Mouse (Mus musculus): ENCODE measurements around the gene Rnf11. TPM values are rescaled to one million over a fixed set of nuclear protein-coding genes. Genes with fewer than 3 reads are reported as not detected.

Gene Rnf11
- polyA plus RNA-seq, 1 experiment: 27.2 TPM

DNA sequence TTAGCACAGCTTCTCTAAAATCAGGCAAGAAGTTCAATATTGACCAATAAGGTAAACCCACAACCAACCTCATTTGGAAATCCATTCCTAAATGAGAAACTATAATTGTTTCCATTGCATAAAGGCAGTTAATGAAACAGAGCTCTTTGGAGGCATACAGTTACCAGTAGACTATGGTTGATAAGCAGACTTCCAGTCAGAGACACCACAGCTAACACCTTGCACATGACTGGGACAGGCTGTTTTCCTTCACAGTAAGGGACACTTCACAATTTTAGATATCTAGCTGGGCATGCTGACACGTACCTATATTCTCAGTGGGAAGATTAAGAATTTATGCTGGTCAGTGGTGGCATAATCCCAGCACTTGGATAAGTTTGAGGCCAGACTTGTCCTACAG is 38.6 kb downstream of the Rnf11 start:
- H3K27ac ChIP-seq (ENCODE audit: insufficient read depth, low read length): no peak overlapping the region
- H3K4me1 ChIP-seq (ENCODE audit: control insufficient read depth, insufficient read depth, insufficient read length): no peaks in the 10 kb centered on the region
- DNase-seq (ENCODE audit: low read depth in 1 of 2, low spot score in 2 of 2): no peak
- no peaks in the 10 kb centered on the region for H3K36me3 ChIP-seq (ENCODE audit: control insufficient read depth, insufficient read depth, low read length)
- H3K27me3 ChIP-seq (ENCODE audit: control insufficient read depth, insufficient read depth, low read length): no peaks in the 10 kb centered on the region
- no peak overlapping the region for H3K4me3 ChIP-seq (ENCODE audit: extremely low read depth, insufficient read depth, insufficient read length)
- WGBS: 85% methylated on average over 1 of the region's 1 CpGs
- TF ChIP-seq CTCF (IDR thresholded peaks at IDR 0.05; ENCODE audit: extremely low read depth, insufficient read depth, insufficient read length, insufficient replicate concordance) (no peak), POLR2A (IDR thresholded peaks at IDR 0.05; ENCODE audit: low read depth, low read length) (no peak)

DNA sequence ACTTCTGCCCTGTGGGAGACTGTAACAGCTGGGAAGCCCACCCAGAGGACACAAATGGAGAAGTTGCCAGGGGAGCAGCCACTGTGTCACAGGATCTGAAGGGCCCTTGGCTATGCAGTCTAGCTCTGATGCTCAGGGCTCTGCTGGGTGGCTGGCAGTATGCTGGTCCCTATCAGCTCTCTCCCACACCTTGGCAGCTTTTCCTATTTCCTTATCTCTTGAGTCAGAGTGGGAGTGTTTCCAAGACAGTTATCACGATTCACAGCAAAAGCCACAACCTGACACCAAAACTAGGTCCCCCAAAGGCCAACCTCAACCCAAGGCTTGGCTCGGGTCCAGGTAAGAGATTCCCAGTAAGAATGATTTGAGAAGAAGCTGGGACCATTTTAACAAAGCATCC is 39.1 kb downstream of the Rnf11 start:
- Histone ChIP-seq H3K4me3 (ENCODE audit: extremely low read depth, insufficient read depth, insufficient read length) (no peak overlapping the region), H3K27me3 (ENCODE audit: control insufficient read depth, insufficient read depth, low read length) (no peaks in the 10 kb centered on the region), H3K36me3 (ENCODE audit: control insufficient read depth, insufficient read depth, low read length) (no peaks in the 10 kb centered on the region), H3K27ac (ENCODE audit: insufficient read depth, low read length) (no peak overlapping the region), H3K4me1 (ENCODE audit: control insufficient read depth, insufficient read depth, insufficient read length) (no peaks in the 10 kb centered on the region)
- DNase-seq (ENCODE audit: low read depth in 1 of 2, low spot score in 2 of 2): no peak
- 62% methylated on average over 2 of the region's 2 CpGs for WGBS
- TF ChIP-seq POLR2A (IDR thresholded peaks at IDR 0.05; ENCODE audit: low read depth, low read length) (no peak), CTCF (IDR thresholded peaks at IDR 0.05; ENCODE audit: extremely low read depth, insufficient read depth, insufficient read length, insufficient replicate concordance) (no peak)

DNA sequence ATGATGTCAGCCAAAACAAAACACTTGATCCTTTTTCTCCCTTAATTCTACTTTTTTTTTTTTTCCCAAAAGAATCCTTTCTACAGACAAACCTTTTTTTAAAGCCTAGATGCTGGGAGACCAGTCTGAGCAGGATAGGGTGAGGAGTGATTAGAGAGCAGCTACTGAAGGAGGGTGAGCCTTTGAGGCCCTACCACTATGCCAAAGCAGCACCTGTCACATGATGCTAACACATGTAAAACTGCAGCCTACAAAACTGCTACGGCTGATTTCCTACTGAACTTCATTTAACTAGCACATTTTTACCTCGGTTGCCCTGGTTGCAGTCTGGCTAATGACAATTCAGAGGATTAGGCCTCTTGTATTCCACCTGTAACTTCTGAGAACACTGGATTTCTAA is 39.6 kb downstream of the Rnf11 start:
- H3K4me3 ChIP-seq (ENCODE audit: extremely low read depth, insufficient read depth, insufficient read length): no peak overlapping the region
- no peak for DNase-seq (ENCODE audit: low read depth in 1 of 2, low spot score in 2 of 2)
- H3K27ac ChIP-seq (ENCODE audit: insufficient read depth, low read length): no peak overlapping the region
- H3K27me3 ChIP-seq (ENCODE audit: control insufficient read depth, insufficient read depth, low read length): no peaks in the 10 kb centered on the region
- TF ChIP-seq POLR2A (IDR thresholded peaks at IDR 0.05; ENCODE audit: low read depth, low read length): no peak
- no peak for TF ChIP-seq CTCF (IDR thresholded peaks at IDR 0.05; ENCODE audit: extremely low read depth, insufficient read depth, insufficient read length, insufficient replicate concordance)
- H3K4me1 ChIP-seq (ENCODE audit: control insufficient read depth, insufficient read depth, insufficient read length): no peaks in the 10 kb centered on the region
- WGBS: 75% methylated on average over 2 of the region's 2 CpGs
- H3K36me3 ChIP-seq (ENCODE audit: control insufficient read depth, insufficient read depth, low read length): no peaks in the 10 kb centered on the region

DNA sequence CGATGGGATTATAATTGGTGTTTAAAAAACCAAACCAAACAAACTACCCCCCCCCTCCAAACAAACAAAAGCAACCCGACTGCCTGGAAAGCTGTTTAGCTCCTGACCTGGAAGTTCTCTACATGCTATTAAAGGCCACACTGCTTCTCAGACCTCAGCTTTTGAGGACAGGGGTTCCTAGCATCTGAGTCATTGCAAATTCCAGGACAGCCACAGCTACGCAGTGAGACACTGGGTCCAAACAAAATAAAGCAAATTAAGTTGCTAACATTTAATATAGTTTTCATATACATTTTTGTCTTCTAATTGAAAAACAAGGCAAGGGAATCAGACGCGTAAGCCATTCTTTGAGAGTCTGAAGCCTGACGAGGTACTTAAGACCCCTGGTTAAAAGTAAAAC is 40.1 kb downstream of the Rnf11 start:
- DNase-seq (ENCODE audit: low read depth in 1 of 2, low spot score in 2 of 2): no peak
- no peak for TF ChIP-seq POLR2A (IDR thresholded peaks at IDR 0.05; ENCODE audit: low read depth, low read length)
- no peak for TF ChIP-seq CTCF (IDR thresholded peaks at IDR 0.05; ENCODE audit: extremely low read depth, insufficient read depth, insufficient read length, insufficient replicate concordance)
- Histone ChIP-seq H3K4me3 (ENCODE audit: extremely low read depth, insufficient read depth, insufficient read length) (no peak overlapping the region), H3K4me1 (ENCODE audit: control insufficient read depth, insufficient read depth, insufficient read length) (no peaks in the 10 kb centered on the region), H3K27me3 (ENCODE audit: control insufficient read depth, insufficient read depth, low read length) (no peaks in the 10 kb centered on the region), H3K27ac (ENCODE audit: insufficient read depth, low read length) (no peak overlapping the region), H3K36me3 (ENCODE audit: control insufficient read depth, insufficient read depth, low read length) (no peaks in the 10 kb centered on the region)
- 88% methylated on average over 6 of the region's 6 CpGs for WGBS

DNA sequence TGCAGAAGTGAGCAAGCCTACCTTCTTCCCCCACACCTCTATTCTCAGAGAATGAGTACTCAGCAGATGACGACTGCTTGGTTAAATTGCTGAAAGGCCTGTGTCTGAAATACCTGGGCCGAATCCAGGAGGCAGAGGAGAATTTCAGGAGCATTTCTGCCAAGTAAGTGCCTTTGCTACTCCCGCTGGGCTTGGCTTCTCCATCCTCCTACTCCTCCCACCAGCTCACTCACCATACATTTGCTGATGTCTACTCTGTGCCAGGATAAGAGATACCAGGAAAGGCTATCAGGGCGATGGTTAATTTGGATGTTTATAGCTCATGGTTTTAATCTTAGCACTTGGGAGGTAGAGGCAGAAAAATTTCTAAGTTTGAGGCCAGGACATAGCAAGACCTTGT is 41.9 kb downstream of the Rnf11 start:
- Histone ChIP-seq H3K27me3 (ENCODE audit: control insufficient read depth, insufficient read depth, low read length) (no peaks in the 10 kb centered on the region), H3K27ac (ENCODE audit: insufficient read depth, low read length) (no peak overlapping the region), H3K4me1 (ENCODE audit: control insufficient read depth, insufficient read depth, insufficient read length) (no peaks in the 10 kb centered on the region), H3K36me3 (ENCODE audit: control insufficient read depth, insufficient read depth, low read length) (no peaks in the 10 kb centered on the region), H3K4me3 (ENCODE audit: extremely low read depth, insufficient read depth, insufficient read length) (no peak overlapping the region)
- WGBS: 88% methylated on average over 4 of the region's 4 CpGs
- TF ChIP-seq CTCF (IDR thresholded peaks at IDR 0.05; ENCODE audit: extremely low read depth, insufficient read depth, insufficient read length, insufficient replicate concordance): no peak
- TF ChIP-seq POLR2A (IDR thresholded peaks at IDR 0.05; ENCODE audit: low read depth, low read length): no peak
- no peak for DNase-seq (ENCODE audit: low read depth in 1 of 2, low spot score in 2 of 2)

DNA sequence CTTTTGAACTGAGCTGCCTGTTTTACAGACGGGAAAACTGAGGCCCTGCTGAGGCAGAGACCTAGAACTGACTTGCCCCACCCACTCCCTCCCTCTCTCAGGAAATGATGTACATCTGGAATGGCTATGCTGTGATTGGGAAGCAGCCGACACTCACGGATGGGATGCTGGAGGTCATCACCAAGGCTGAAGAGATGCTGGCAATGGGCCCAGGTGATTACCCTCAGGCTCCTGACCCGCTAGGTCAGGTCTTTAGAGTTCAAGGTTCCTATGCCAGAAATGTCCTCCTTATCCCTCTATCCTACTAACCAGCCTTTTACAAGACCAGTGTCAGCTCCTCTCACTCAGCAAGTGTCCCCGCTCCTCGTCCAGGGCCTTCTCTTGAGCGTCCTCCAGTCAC is 42.4 kb downstream of the Rnf11 start:
- H3K36me3 ChIP-seq (ENCODE audit: control insufficient read depth, insufficient read depth, low read length): no peaks in the 10 kb centered on the region
- H3K4me1 ChIP-seq (ENCODE audit: control insufficient read depth, insufficient read depth, insufficient read length): no peaks in the 10 kb centered on the region
- no peak for DNase-seq (ENCODE audit: low read depth in 1 of 2, low spot score in 2 of 2)
- no peak overlapping the region for H3K27ac ChIP-seq (ENCODE audit: insufficient read depth, low read length)
- H3K27me3 ChIP-seq (ENCODE audit: control insufficient read depth, insufficient read depth, low read length): no peaks in the 10 kb centered on the region
- TF ChIP-seq CTCF (IDR thresholded peaks at IDR 0.05; ENCODE audit: extremely low read depth, insufficient read depth, insufficient read length, insufficient replicate concordance) (no peak), POLR2A (IDR thresholded peaks at IDR 0.05; ENCODE audit: low read depth, low read length) (no peak)
- WGBS: 93% methylated on average over 7 of the region's 7 CpGs
- H3K4me3 ChIP-seq (ENCODE audit: extremely low read depth, insufficient read depth, insufficient read length): no peak overlapping the region

DNA sequence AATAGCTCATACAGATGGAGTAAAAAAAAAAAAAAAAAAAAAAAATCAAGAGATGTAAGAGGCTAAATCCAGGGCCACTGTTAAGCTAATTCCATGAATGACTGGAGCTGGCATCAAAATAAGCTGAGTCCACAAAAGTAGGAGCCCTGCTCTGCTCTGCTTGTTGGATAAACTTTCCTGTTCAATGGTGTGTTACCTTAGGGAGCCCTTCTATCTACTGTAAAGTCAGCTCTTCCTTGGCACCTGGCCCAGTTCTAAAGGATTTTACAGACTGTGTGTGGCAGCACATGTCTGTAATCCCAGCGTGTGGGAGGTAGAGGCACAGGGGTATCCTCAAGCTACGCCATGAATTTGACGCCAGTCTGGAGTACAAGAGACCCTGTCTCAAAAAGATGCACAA is 43.5 kb downstream of the Rnf11 start:
- Histone ChIP-seq H3K4me3 (ENCODE audit: extremely low read depth, insufficient read depth, insufficient read length) (no peak overlapping the region), H3K4me1 (ENCODE audit: control insufficient read depth, insufficient read depth, insufficient read length) (no peaks in the 10 kb centered on the region), H3K27ac (ENCODE audit: insufficient read depth, low read length) (no peak overlapping the region), H3K27me3 (ENCODE audit: control insufficient read depth, insufficient read depth, low read length) (no peaks in the 10 kb centered on the region), H3K36me3 (ENCODE audit: control insufficient read depth, insufficient read depth, low read length) (no peaks in the 10 kb centered on the region)
- no peak for DNase-seq (ENCODE audit: low read depth in 1 of 2, low spot score in 2 of 2)
- WGBS: 90% methylated on average over 3 of the region's 3 CpGs
- TF ChIP-seq POLR2A (IDR thresholded peaks at IDR 0.05; ENCODE audit: low read depth, low read length): no peak
- TF ChIP-seq CTCF (IDR thresholded peaks at IDR 0.05; ENCODE audit: extremely low read depth, insufficient read depth, insufficient read length, insufficient replicate concordance): no peak

Measured in spleen, adult 2 months (tissue).